Mouse (Mus musculus) gastrocnemius, postnatal 25 days (tissue): Measurements from ENCODE around the gene Mllt3. TPM values are rescaled to one million over a fixed set of nuclear protein-coding genes. Genes with fewer than 3 reads are reported as not detected.
"Not testable (repeated sequence)": the region's sequence is repeated elsewhere in the genome, so short reads cannot be mapped to it uniquely, and the experiment has no call there.

Experiments
- DNase-seq: peaks from one replicate; pipeline ENCODE4 v3.0.0; 2022
- total RNA-seq, 2 experiments: library from RNA; stranded (reverse); gene quantifications; 1 replicate in 1 of 2; 2 replicates in 1 of 2; pipeline ENCODE4 v1.2.3; 2021

Mllt3 gene
- total RNA-seq, 2 experiments from 2014 or later: 59.8 to 62.8 TPM

- DNase-seq: no peak
Measured at GRCm38 (mm10) chr4:88012774-88013173, 20.4 kb downstream of the Mllt3 start.

GRCm38 (mm10) chr4:88011870-88012572 lies 21.1 kb downstream of the Mllt3 start:
- no peak for DNase-seq

GRCm38 (mm10) chr4:88010441-88010840 lies 22.7 kb downstream of the Mllt3 start:
- DNase-seq: no peak

GRCm38 (mm10) chr4:88005801-88006200 lies 27.4 kb downstream of the Mllt3 start:
- no peak for DNase-seq

GRCm38 (mm10) chr4:88003159-88003948 lies 29.8 kb downstream of the Mllt3 start:
- DNase-seq: no peak

GRCm38 (mm10) chr4:87991710-87992109 lies 41.5 kb downstream of the Mllt3 start:
- DNase-seq: no peak

- no peak for DNase-seq
Measured at GRCm38 (mm10) chr4:87990940-87991339, 42.2 kb downstream of the Mllt3 start.

- no peak for DNase-seq
Measured at GRCm38 (mm10) chr4:87985281-87985680, 47.9 kb downstream of the Mllt3 start.

- DNase-seq: no peak
Measured at GRCm38 (mm10) chr4:87984589-87984988, 48.6 kb downstream of the Mllt3 start.

- DNase-seq: no peak
Measured at GRCm38 (mm10) chr4:87984091-87984490, 49.1 kb downstream of the Mllt3 start.

GRCm38 (mm10) chr4:87982578-87982977 lies 50.6 kb downstream of the Mllt3 start:
- no peak for DNase-seq

- no peak for DNase-seq
Measured at GRCm38 (mm10) chr4:87977820-87978448, 55.2 kb downstream of the Mllt3 start.

GRCm38 (mm10) chr4:87965836-87966235 lies 67.3 kb downstream of the Mllt3 start:
- no peak for DNase-seq

GRCm38 (mm10) chr4:87964890-87965289 lies 68.3 kb downstream of the Mllt3 start:
- not testable (repeated sequence) for DNase-seq

GRCm38 (mm10) chr4:87963773-87964076 lies 69.4 kb downstream of the Mllt3 start:
- no peak for DNase-seq

- DNase-seq: no peak
Measured at GRCm38 (mm10) chr4:87963055-87963772, 70.0 kb downstream of the Mllt3 start.

GRCm38 (mm10) chr4:87961872-87962271 lies 71.3 kb downstream of the Mllt3 start:
- no peak for DNase-seq

GRCm38 (mm10) chr4:87957852-87958251 lies 75.3 kb downstream of the Mllt3 start:
- no peak for DNase-seq

GRCm38 (mm10) chr4:87957198-87957597 lies 76.0 kb downstream of the Mllt3 start:
- no peak for DNase-seq

GRCm38 (mm10) chr4:87955132-87955531 lies 78.0 kb downstream of the Mllt3 start:
- no peak for DNase-seq

- no peak for DNase-seq
Measured at GRCm38 (mm10) chr4:87954421-87955083, 78.6 kb downstream of the Mllt3 start.

GRCm38 (mm10) chr4:87953736-87954135 lies 79.4 kb downstream of the Mllt3 start:
- DNase-seq: no peak
